Mouse (Mus musculus): Measurements from ENCODE around the gene Chrdl1.

The Chrdl1 gene

GRCm38 (mm10) chrX:143393791-143394369 is at the start of gene Chrdl1:
Gene Chrdl1, minus strand, starts transcription at chrX:143394262.
- DNase-seq (ENCODE audit: extremely low read depth, insufficient read length, low spot score) = no peak

- DNase-seq (ENCODE audit: extremely low read depth, insufficient read length, low spot score) = no peak
Observed at GRCm38 (mm10) chrX:143442638-143443037, 48.6 kb upstream of the Chrdl1 start.

- DNase-seq (ENCODE audit: extremely low read depth, insufficient read length, low spot score) = no peak
Observed at GRCm38 (mm10) chrX:143404601-143405000, 10.5 kb upstream of the Chrdl1 start.

GRCm38 (mm10) chrX:143366256-143366959 is 27.7 kb downstream of the Chrdl1 start:
- DNase-seq (ENCODE audit: extremely low read depth, insufficient read length, low spot score) = no peak

- no peak for DNase-seq (ENCODE audit: extremely low read depth, insufficient read length, low spot score)
Observed at GRCm38 (mm10) chrX:143347227-143347626, 46.8 kb downstream of the Chrdl1 start.

GRCm38 (mm10) chrX:143346739-143347138 is 47.3 kb downstream of the Chrdl1 start:
- DNase-seq (ENCODE audit: extremely low read depth, insufficient read length, low spot score) = no peak

GRCm38 (mm10) chrX:143344509-143345495 is 49.3 kb downstream of the Chrdl1 start:
- peak; percentile 89 for DNase-seq (ENCODE audit: extremely low read depth, insufficient read length, low spot score)

- DNase-seq (ENCODE audit: extremely low read depth, insufficient read length, low spot score) = no peak
Observed at GRCm38 (mm10) chrX:143338156-143338555, 55.9 kb downstream of the Chrdl1 start.

- no peak for DNase-seq (ENCODE audit: extremely low read depth, insufficient read length, low spot score)
Observed at GRCm38 (mm10) chrX:143337561-143337960, 56.5 kb downstream of the Chrdl1 start.

GRCm38 (mm10) chrX:143336661-143337060 is 57.4 kb downstream of the Chrdl1 start:
- DNase-seq (ENCODE audit: extremely low read depth, insufficient read length, low spot score) = peak; percentile 70

- no peak for DNase-seq (ENCODE audit: extremely low read depth, insufficient read length, low spot score)
Observed at GRCm38 (mm10) chrX:143335846-143336245, 58.2 kb downstream of the Chrdl1 start.

GRCm38 (mm10) chrX:143313166-143313565 is 80.9 kb downstream of the Chrdl1 start:
- DNase-seq (ENCODE audit: extremely low read depth, insufficient read length, low spot score) = peak; percentile 27

- no peak for DNase-seq (ENCODE audit: extremely low read depth, insufficient read length, low spot score)
Observed at GRCm38 (mm10) chrX:143294726-143295125, 99.3 kb downstream of the Chrdl1 start.

- no peak for DNase-seq (ENCODE audit: extremely low read depth, insufficient read length, low spot score)
Observed at GRCm38 (mm10) chrX:143275202-143275601, 118.9 kb downstream of the Chrdl1 start.

GRCm38 (mm10) chrX:143250709-143251108 is 143.4 kb downstream of the Chrdl1 start:
- DNase-seq (ENCODE audit: extremely low read depth, insufficient read length, low spot score) = no peak
